Mouse (Mus musculus) left cerebral cortex, adult 8-10 months (tissue): ENCODE measurements around the gene Plppr3. TPM values are rescaled to one million over a fixed set of nuclear protein-coding genes. Genes with fewer than 3 reads are reported as not detected.

Experiments
- DNase-seq, 2 experiments: peaks; one replicate each; pipeline ENCODE4 v3.0.0; 2022; ENCODE audit warnings: low spot score in 2 of 2
- total RNA-seq, 4 experiments: library from RNA; stranded (reverse); gene quantifications; 2 replicates each; pipeline ENCODE4 v1.2.4; 2022

Gene Plppr3
- total RNA-seq, 4 experiments from 2014 or later, result 49.7 to 56.0 (median 52.7) TPM

- no peak for DNase-seq
Measured at GRCm38 (mm10) chr10:79871845-79872244, 2.6 kb downstream of the Plppr3 start.

DNA sequence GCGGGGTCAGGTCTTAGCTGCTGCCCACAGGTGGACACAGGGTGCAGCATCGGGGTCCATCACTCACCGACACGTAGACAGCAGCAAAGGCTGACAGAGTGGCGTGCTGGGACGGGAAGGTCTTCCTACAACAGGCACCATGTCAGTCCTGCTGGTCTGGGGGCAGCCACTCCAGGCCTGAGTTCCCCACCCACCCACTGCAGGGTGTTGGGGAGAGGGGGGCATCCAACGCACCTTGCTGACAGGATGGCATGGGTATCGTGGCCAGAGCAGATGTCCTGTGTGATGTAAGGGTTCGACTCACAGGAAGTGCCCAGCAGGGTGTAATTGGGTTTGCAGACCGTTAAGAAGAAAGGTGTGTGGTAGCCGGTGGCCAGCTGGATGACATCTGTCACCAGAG lies 7.8 kb downstream of the Plppr3 start:
- DNase-seq, result no peak

DNA sequence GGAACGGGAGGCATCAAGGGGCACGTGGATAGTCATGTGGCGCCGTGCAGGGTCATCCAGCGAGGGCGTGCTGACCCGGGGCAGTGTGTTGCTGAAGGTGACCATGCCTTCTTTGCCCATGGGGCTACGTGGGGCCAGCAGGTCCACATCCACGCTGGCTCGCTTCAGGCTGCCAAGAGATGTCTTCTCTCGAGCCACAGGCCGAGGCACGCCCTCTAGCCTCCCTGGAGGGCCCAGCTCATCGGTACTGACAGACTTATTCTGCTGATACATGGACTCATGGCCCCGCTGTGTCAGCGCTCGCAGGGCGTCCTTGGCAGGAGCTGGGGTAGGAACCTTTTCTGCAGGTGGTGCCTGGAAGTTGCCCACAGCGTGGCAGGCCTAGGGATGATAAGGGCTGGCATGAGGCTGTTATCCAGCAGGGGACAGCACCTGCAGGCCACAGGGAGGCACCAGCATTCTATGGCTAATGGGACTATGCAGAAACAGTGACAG lies 8.6 kb downstream of the Plppr3 start:
- no peak for DNase-seq

DNA sequence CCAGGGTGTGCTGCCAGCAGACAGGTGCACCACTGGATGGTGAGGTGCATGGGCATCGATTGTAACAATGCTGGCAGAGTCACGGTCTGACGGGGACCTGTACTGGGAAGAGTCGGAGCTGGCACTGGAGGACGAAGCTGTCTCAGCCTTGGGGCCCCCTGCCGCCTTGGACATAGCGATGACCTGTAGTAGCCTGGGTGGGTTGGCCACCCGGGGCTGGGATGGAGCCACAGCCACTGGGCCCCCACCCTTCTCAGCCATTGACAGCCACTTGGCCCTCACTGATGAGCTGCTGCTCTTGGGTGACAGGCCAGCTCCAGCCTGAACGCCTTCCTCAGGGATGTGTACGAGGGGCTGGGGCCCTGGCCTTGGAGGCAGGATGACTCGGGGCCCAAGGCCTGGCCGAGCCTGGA lies 9.2 kb downstream of the Plppr3 start:
- no peak for DNase-seq

DNA sequence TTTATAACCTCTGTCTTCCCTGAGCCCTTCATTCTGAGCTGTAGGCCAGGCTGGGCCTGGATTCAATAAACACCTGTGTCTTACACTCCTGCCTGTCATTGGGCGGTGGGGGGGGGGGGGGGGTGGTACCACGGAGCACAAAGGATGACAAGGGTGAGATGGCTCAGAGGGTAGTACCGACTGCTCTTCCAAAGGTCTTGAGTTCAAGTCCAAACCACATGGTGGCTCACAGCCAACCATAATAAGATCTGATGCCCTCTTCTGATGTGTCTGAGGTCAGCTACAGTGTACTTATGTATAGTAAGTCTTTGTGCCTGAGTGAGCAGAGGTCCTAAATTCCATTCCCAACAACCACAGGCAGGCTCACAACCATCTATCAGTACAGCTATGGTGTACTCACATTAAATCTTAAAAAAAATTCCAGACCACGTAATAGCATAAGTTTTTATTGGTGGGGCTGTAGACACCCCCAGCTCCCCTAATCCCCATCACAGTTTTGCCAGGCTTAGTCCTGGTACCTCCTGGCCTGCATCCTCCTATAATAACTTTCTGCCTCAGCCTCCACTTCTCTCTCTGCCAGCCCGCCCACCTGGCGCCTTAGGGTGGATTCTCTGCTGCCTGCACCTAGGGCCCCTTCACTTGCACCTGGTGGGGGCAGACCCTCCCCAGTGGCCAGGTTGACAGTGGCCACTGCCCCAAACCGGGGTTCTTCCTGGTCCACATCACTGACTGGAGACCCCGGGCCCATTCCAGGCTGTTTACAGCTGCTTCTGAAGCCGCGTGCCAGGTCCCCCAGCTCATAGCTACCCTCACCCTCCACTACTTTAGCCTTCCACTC lies 9.9 kb downstream of the Plppr3 start:
- no peak for DNase-seq

GRCm38 (mm10) chr10:79862925-79863324 lies 11.5 kb downstream of the Plppr3 start:
- DNase-seq, result no peak

GRCm38 (mm10) chr10:79862049-79862788 lies 12.2 kb downstream of the Plppr3 start:
- no peak for DNase-seq

GRCm38 (mm10) chr10:79861230-79862048 lies 13.0 kb downstream of the Plppr3 start:
- no peak for DNase-seq

- no peak for DNase-seq
Measured at GRCm38 (mm10) chr10:79860079-79860911, 14.1 kb downstream of the Plppr3 start.

DNA sequence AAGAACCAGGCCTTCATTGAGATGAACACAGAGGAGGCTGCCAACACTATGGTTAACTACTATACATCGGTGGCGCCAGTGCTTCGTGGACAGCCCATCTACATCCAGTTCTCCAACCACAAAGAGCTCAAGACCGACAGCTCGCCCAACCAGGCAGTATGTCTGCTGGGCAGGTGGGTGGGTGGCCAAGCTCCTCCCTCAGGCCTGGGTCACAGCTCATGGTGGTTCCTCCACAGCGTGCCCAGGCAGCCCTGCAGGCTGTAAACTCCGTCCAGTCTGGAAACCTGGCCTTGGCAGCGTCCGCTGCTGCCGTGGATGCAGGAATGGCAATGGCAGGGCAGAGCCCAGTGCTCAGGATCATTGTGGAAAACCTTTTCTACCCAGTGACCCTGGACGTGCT lies 15.3 kb downstream of the Plppr3 start:
- no peak for DNase-seq

- peak in 1 of 2 experiments; percentile 84 for DNase-seq
Measured at GRCm38 (mm10) chr10:79858416-79859074, 15.9 kb downstream of the Plppr3 start.

- DNase-seq, result no peak
Measured at GRCm38 (mm10) chr10:79857894-79858293, 16.5 kb downstream of the Plppr3 start.

DNA sequence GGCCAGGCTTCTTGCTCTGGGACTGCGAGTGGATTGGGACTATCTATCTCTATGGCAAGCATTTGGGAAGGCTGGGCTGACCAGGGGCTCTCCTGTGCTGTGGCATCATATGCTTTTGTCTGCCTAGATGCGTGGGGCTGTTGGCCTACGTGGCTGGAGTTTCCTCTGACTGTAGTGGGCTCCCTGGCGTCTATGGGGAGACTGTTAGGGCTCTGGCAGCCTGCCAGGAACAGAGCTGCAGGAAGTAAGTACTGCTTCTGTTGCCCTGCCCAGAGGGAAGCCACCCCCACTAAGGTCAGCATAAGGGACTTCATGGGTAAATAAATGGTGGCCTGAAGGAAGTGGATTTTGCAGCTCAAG lies 17.0 kb downstream of the Plppr3 start:
- DNase-seq, result no peak

DNA sequence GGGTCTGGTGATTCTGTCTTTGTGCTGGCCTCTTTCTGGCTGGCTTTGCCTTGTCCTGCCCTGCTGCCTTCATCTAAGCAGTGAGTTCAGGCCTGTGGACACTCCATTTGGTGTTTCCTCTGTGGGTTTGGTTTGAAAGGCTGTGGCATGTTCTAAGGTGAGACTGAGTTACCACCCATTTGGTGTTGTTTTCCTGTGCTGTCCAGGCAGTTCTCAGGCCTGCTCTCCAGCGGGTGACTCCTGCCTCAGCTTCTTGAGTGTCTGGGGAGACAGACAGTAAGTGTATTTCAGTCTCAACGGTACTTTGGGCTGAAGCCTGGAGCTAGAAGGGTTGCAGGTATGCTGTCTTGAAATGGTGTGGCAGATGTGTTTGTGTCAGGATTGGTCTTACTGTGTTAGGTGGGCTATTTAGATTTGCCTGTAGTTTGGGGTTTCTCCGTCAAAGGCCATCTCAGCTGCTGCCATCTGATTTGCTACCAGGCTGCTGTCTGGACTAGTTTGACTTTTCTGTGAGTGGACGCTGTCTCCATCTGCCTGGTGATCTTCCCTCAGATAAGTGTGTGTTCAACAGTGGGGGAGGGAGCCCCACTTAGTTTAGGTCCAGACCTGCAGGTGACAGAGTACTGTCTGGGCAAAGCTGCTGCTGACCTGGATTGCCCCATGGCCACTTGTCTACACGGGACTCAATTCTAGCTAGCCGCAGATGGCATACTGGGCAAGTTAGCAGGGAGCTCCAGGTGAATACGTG lies 17.6 kb downstream of the Plppr3 start:
- DNase-seq, result no peak

DNA sequence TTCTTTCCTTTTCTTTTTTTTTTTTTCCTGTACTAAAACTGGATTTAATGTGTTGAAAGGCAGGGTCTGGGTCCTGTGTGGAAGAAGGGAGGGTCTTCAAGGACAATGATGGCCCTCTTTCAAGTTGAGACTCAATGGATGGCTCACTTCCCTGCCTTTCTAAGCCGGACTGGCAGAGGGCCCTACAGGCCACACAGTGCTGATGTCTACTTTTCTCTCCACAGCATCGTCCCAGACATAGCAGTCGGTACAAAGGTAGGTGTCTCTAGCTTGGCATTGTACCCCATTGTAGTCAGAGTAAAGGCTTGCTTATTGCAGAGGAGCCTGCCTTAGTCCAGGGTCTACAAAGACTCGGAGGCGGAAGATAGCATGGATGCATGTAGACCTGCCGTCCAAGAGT lies 18.2 kb downstream of the Plppr3 start:
- DNase-seq, result no peak

DNA sequence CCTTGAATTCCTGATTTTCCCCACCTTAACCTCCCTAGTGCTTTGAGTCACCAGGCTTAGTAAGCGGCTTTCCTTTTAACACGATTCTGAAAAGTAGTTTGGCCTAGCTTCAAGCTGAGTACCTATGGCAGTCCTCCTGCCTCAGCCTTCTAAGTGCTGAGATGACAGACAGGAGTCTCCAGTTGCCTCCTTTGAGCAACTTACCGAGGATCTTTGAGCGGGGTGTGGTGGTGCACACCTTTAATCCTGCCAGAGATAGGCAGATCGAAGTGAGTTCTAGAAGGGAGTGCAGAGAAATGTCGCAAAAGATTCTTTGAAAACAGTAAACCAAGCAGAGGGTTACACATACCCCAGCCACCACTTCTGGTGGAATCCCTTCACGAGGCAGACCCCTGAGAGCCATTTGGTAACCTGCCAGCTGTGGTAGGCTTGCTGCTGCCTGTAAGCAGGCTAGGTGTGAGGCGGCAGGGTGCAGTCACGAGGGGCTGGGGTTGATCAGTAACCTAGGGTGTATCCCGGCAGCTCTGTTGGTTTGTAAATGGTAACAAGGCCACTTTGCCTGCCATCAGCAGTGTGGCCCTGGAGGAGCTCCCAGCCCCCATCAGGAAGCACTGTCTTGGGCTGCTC lies 18.8 kb downstream of the Plppr3 start:
- DNase-seq, result no peak

DNA sequence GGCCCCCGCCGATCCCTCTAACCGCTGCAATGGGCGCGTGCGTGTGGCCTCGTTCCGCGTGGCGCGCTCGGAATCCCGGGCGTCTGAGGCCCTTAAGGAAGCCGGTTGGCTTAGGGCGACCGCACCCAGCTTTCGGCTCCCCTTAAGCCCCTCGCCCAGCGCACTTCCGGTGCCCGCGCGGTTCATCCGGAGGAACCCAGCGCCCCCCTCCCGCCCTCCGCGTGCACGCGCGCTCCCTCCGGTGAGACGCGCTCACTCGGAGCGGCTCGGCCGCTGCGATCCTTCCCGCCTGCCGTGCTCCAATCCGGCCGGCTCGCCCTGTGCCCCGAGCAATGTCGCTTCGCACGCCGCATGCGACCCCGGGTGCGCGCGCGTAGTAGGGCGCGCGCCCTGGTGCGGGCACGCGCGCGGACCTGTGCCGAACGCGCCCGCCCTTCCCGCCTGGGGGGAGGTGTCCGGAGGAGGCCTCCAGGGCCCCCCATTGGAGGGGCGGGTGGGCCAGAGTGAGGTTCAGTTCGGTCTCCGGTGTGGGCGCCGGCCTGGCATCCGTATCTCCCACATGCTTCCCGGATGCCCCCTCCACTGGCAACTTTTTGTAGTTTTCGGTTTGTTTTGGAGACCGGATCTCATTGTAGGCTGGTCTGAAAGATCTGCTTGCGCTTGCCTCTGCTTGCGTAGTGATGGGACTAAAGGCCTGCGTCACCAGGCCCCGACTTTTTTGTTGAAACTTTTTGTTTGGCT lies 19.5 kb downstream of the Plppr3 start:
- no peak for DNase-seq
